Mouse (Mus musculus) CD8-positive naive resting alpha-beta T cell, adult 2 months (primary cell): ENCODE measurements around the gene Tex101.
"Not testable (repeated sequence)": the region's sequence is repeated elsewhere in the genome, so short reads cannot be mapped to it uniquely, and the experiment has no call there.

Source experiments
- DNase-seq, 2 experiments: peaks; one replicate each; pipeline ENCODE4 v3.0.0; 2022; ENCODE audit warnings: low read depth in 2 of 2, low spot score in 2 of 2

Gene Tex101

DNA sequence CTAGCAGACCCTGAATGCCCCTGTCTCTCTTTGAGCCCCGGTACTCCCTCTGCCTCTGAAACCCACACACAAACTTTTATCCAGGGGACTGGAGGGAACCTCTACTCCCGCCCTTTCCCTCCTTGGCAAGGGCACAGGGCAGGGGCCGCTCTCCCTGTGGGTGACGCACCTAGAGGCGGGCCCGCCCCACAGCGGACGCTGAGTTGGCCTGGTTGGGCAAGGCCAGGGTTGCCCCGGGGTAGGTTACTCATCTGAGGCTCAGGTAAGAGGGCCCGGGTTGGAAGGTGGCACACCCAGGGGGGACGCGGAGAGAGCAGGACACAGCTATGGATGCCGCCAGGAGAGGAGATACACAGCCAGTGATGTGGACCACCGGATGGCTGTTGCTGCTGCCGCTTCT is 40.2 kb downstream of the Tex101 start, which contains the start of gene Lypd3:
Gene Lypd3, plus strand, starts transcription at position 287 of the 400 bp plus-strand sequence.
- no peak for DNase-seq

DNA sequence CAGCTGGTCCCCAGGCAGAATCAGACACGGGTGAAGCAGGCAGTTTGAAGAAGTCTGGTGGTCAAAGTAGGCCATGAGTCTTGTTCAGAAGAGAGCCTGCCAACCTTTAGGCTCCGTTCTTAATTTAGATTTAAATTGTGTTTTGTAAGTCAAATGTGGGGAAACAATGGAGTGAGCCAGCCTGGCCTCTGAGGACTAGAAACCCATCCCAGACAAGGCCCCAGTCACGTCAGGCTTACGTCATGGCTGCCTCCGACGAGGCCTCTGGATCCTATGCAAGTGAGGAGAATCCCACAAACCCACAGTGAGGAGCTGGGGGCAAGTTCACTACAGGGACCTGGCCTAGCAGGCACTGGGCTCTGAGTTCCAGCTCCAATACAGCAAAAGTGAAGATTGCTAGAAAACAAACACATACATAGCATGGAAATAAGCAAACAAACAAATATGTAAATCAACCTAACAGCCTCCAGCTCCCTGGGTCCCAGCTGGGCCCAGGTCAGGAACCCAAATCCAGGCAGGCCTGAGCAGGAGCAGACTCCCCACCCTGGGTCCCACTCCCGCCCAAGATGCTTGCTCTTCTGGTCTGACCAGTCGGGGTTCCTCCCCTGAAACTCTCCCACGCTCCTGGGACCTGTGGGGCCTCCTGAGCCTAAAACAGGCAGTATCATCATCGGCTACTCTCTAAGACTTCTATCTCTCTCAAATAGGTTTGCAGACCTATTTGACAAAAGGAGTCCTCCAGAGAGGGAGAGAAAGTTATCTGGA is 46.2 kb downstream of the Tex101 start:
- no peak for DNase-seq

DNA sequence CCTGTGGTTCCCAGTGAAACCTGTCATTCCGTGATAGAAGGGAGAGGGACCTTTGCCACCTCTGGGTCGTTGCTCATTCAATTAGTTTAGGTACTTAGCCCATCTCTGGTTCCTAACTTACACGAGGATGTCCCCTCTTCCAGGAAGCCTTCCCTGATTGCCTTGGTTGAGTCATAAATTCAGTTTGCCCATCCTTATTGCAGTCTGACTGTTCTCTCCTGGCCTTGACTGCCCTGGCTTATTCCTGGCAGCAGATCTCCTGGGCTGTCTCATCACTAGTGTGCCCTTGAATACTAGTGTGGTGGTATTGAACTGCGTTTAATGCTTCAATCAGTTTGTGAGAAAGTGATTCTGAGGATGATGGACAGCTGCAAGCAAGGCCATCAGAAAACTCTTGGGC is 46.8 kb downstream of the Tex101 start:
- DNase-seq: no peak

DNA sequence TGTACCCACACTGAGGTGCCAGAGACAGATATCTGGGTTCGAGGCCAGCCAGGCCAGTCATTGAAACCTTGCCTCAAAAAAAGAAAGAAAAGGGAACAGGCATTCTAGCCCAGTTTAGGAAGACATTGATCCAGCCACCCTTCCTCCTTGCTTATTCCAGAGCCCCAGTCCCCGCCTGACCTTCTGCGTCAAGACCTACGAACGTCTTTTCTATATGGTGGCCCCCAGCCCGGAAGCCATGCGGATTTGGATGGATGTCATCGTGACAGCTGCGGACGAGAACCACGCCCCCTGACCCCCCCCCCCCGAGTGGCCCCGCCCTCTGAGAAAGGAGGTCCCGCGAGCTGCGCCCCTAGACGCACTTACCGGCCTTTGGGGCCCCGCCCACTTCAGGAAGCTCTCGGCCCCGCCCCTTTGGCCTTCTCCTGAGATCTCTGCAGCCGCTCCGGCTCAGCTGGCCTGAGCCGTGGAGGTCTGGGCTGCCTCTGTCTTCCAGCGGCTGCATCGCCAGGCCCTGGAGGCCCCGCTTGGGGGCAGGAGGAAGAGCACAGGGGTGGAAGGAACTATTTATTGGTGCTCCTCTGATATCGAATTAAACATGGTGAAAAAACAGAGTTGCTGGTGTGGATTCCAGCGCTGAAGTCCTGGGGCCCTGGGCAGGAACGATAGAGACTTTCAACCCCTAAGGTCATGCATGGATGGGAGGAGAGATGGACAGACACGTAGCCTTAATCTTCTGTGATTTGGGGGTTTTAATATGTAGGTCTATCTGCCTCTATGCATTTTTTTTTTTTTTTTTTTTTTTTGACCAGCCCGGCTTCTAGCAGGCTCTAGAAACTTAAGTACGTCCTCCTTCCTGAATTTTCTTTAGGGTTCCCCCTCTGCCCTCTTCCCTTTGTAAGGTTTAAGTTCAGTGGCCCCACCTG is 47.5 kb downstream of the Tex101 start:
- DNase-seq: no peak

DNA sequence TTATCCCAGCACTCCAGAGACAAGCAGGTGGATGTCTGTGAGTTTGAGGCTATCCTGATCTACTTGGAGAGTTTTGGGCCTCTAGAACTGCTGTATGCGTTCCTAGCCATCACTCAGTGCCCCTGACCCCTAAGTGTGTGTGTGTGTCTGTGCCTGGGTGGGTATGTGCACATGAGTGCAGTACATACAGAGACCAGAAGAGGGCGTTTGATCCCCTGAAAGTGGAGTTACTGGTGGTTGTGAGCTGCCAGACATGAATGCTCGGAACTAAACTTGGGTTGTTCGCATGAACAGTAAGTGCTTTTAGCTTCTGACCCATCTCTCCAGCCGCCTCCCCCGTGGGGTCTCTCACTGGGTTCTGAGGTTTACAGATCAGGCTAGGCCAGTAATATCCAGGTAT is 53.5 kb downstream of the Tex101 start:
- DNase-seq: no peak

DNA sequence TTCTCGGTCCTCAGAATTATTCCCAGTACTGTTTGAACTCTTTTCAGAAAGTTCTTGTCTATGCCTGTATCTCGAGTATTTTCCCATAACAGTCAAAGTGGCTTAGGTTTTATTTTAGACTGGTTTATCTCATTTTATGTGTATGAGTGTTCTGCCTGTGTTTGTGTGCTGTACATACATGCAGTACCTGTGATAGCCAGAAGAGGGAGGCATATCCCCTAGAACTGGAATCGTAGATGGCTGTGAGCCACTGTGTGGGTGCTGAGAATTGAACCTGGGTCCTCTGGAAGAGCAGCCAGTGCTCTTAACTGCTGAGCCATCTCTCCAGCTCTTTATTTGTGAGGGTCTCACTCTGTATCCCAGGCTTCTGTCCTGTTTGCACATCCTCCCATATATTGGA is 55.3 kb downstream of the Tex101 start:
- no peak for DNase-seq

DNA sequence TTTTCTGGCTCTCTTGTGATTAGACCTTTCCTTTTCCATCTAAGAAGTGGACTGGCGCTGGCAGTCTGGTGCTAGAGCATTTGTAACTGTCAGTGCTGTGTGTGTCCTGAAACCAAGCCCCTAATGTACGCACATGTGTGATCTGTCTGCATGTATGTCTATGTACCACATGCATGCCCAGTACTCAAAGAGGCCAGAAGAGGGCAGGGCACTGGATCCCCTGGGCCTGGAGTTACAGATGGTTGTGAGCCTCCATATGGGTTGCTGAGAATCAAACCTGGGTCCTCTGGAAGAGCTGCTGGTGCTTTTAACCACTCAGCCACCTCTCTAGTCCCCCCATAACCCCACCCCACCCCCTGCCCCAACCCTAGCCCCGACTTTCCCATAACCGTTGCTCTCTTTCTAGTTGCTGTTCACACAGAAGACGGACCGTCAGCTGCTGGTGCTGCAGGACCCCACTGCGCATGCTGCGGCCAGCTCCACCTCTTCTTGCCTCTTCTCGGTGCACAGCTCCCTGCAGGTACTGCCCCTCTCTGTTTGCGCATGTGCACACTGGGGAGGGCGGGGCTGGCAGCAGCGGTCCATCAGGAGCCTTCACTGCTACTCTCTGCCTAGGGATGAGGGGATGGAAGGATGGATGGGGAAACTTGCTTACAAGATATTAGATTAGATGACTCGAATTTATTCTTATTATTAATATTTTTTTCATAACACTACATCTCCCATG is 56.6 kb downstream of the Tex101 start:
- DNase-seq: no peak

DNA sequence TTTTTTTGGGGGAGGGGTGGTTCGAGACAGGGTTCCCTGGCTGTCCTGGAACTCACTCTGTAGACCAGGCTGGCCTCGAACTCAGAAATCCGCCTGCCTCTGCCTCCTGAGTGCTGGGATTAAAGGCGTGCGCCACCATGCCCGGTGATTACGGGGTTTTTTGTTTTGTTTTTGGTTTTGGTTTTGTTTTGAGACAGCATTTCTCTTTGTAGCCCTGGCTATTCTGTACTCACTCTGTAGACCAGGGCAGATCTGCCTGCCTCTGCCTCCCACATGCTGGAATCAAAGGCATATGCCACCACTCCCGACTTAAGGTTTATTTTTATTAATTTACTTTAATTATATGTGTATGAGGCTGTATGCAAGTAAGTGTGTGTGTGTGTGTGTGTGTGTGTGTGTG is 58.1 kb downstream of the Tex101 start:
- not testable (repeated sequence) for DNase-seq
